Mouse (Mus musculus) midbrain, embryonic 12.5 days (tissue): ENCODE data around the gene Abhd5. TPM values are rescaled to one million over a fixed set of nuclear protein-coding genes. Genes with fewer than 3 reads are reported as not detected.
A peak's percentile ranks its signal among the peaks of the same experiment; 100 is the strongest.

Experiments used
- ATAC-seq: fragments of 200-750 bp; cut with Nextera tagmentation; 2 replicates; pipeline ENCODE4 v1.8.0; 2017; ENCODE audit warnings: low read depth, moderate TSS enrichment, moderate library complexity; ENCODE audit not compliant: low FRiP score
- H3K27ac ChIP-seq: fragments of 300-500 bp; sonication (generic); replicated peaks from 2 replicates; pipeline ENCODE4 v1.5.1; 2016; ENCODE audit warnings: mild to moderate bottlenecking
- H3K27me3 ChIP-seq: fragments of 300-500 bp; sonication (generic); 2 replicates; pipeline ENCODE4 v1.6.1; 2016; ENCODE audit warnings: mild to moderate bottlenecking
- H3K36me3 ChIP-seq: fragments of 300-500 bp; sonication (generic); 2 replicates; pipeline ENCODE4 v1.6.1; 2016
- H3K4me1 ChIP-seq: fragments of 300-500 bp; sonication (generic); 2 replicates; pipeline ENCODE4 v1.6.1; 2016
- H3K4me2 ChIP-seq: fragments of 300-500 bp; sonication (generic); replicated peaks from 2 replicates; pipeline ENCODE4 v1.6.1; 2016; ENCODE audit warnings: mild to moderate bottlenecking, moderate library complexity
- H3K4me3 ChIP-seq: fragments of 300-500 bp; sonication (generic); 2 replicates; pipeline ENCODE4 v1.5.1; 2016; ENCODE audit warnings: mild to moderate bottlenecking
- H3K9ac ChIP-seq: fragments of 300-500 bp; sonication (generic); replicated peaks from 2 replicates; pipeline ENCODE4 v1.6.1; 2016; ENCODE audit warnings: mild to moderate bottlenecking, moderate library complexity
- H3K9me3 ChIP-seq: fragments of 300-500 bp; sonication (generic); 2 replicates; pipeline ENCODE4 v1.6.1; 2016; ENCODE audit warnings: mild to moderate bottlenecking
- WGBS: fragments of 180-500 bp; shearing (Covaris S2); methylation state at CpG from one replicate; pipeline ENCODE4 v1.1.7; 2016; 5-methylcytosine and 5-hydroxymethylcytosine counted together
- polyA plus RNA-seq: library from polyadenylated mRNA; unstranded; fragments of >200 nt; fragmentation: Nextera tagmentation; extraction: Ambion mirVana; gene quantifications from 2 replicates; pipeline ENCODE4 v1.2.1, GENCODE M21; 2016

Gene Abhd5
- polyA plus RNA-seq, 1 experiment from 2014 or later = 17.8 TPM

GRCm38 (mm10) chr9:122420772-122421764, 69.7 kb downstream of the Abhd5 start:
- H3K4me2 ChIP-seq = no peak overlapping the region
- H3K4me3 ChIP-seq = no peak overlapping the region
- H3K9me3 ChIP-seq = no peaks in the 10 kb centered on the region
- WGBS = 21% methylated on average over 13 of the region's 13 CpGs
- peaks cover 10% of the 10 kb centered on the region; the same call in 1 of the 2 replicates for H3K27me3 ChIP-seq
- no peak overlapping the region for H3K27ac ChIP-seq
- H3K4me1 ChIP-seq = peaks cover 11% of the 10 kb centered on the region; the same call in 1 of the 2 replicates
- no peak overlapping the region for H3K9ac ChIP-seq
- no peaks in the 10 kb centered on the region for H3K36me3 ChIP-seq
- peak; percentile 60; the same call in 1 of the 2 replicates for ATAC-seq

GRCm38 (mm10) chr9:122421911-122422310, 70.5 kb downstream of the Abhd5 start:
- WGBS = 84% methylated on average over 8 of the region's 8 CpGs
- H3K27me3 ChIP-seq = peaks cover 10% of the 10 kb centered on the region; the same call in 1 of the 2 replicates
- no peak for ATAC-seq

GRCm38 (mm10) chr9:122422706-122423105, 71.3 kb downstream of the Abhd5 start:
- H3K9ac ChIP-seq = no peak overlapping the region
- no peak for ATAC-seq
- no peaks in the 10 kb centered on the region for H3K36me3 ChIP-seq
- H3K27ac ChIP-seq = no peak overlapping the region
- 85% methylated on average over 14 of the region's 14 CpGs for WGBS
- H3K27me3 ChIP-seq = peaks cover 10% of the 10 kb centered on the region; the same call in 1 of the 2 replicates
- no peak overlapping the region for H3K4me3 ChIP-seq
- no peak overlapping the region for H3K4me2 ChIP-seq
- H3K9me3 ChIP-seq = no peaks in the 10 kb centered on the region
- no peaks in the 10 kb centered on the region for H3K4me1 ChIP-seq

More at GRCm38 (mm10) chr9:122421911-122422310, 70.5 kb downstream of the Abhd5 start:
- H3K36me3 ChIP-seq = no peaks in the 10 kb centered on the region
- no peak overlapping the region for H3K9ac ChIP-seq
- no peak overlapping the region for H3K4me2 ChIP-seq
- peaks cover 5% of the 10 kb centered on the region; the same call in 1 of the 2 replicates for H3K4me1 ChIP-seq
- H3K27ac ChIP-seq = no peak overlapping the region
- H3K4me3 ChIP-seq = no peak overlapping the region
- H3K9me3 ChIP-seq = no peaks in the 10 kb centered on the region

GRCm38 (mm10) chr9:122423146-122423545, 71.7 kb downstream of the Abhd5 start:
- H3K4me2 ChIP-seq = no peak overlapping the region
- H3K27ac ChIP-seq = no peak overlapping the region
- no peak overlapping the region for H3K4me3 ChIP-seq
- no peak overlapping the region for H3K9ac ChIP-seq
- no peaks in the 10 kb centered on the region for H3K4me1 ChIP-seq
- H3K27me3 ChIP-seq = peaks cover 10% of the 10 kb centered on the region; the same call in 1 of the 2 replicates
- no peak for ATAC-seq
- 65% methylated on average over 6 of the region's 6 CpGs for WGBS
- no peaks in the 10 kb centered on the region for H3K9me3 ChIP-seq
- H3K36me3 ChIP-seq = no peaks in the 10 kb centered on the region

GRCm38 (mm10) chr9:122424941-122425608, 73.7 kb downstream of the Abhd5 start:
- H3K27ac ChIP-seq = no peak overlapping the region
- no peaks in the 10 kb centered on the region for H3K36me3 ChIP-seq
- no peak overlapping the region for H3K4me3 ChIP-seq
- WGBS = 41% methylated on average over 14 of the region's 14 CpGs
- no peak for ATAC-seq
- H3K4me1 ChIP-seq = no peaks in the 10 kb centered on the region
- H3K4me2 ChIP-seq = no peak overlapping the region
- no peaks in the 10 kb centered on the region for H3K9me3 ChIP-seq
- H3K27me3 ChIP-seq = peaks cover 10% of the 10 kb centered on the region; the same call in 1 of the 2 replicates
- no peak overlapping the region for H3K9ac ChIP-seq

- WGBS = 87% methylated on average over 12 of the region's 12 CpGs
- no peaks in the 10 kb centered on the region; the same call in 1 of the 2 replicates for H3K27me3 ChIP-seq
- H3K36me3 ChIP-seq = no peaks in the 10 kb centered on the region
- H3K4me2 ChIP-seq = no peak overlapping the region
- no peaks in the 10 kb centered on the region for H3K9me3 ChIP-seq
- H3K4me1 ChIP-seq = no peaks in the 10 kb centered on the region
- H3K4me3 ChIP-seq = no peak overlapping the region
- ATAC-seq = no peak
- H3K9ac ChIP-seq = no peak overlapping the region
- no peak overlapping the region for H3K27ac ChIP-seq
These were observed 77.7 kb downstream of the Abhd5 start for GRCm38 (mm10) chr9:122429058-122429649.

GRCm38 (mm10) chr9:122429685-122430084, 78.3 kb downstream of the Abhd5 start:
- Histone ChIP-seq H3K9ac (no peak overlapping the region), H3K27ac (no peak overlapping the region), H3K36me3 (no peaks in the 10 kb centered on the region), H3K9me3 (no peaks in the 10 kb centered on the region), H3K4me2 (no peak overlapping the region), H3K27me3 (no peaks in the 10 kb centered on the region; the same call in 1 of the 2 replicates), H3K4me3 (no peak overlapping the region), H3K4me1 (no peaks in the 10 kb centered on the region)
- ATAC-seq = no peak
- WGBS = 94% methylated on average over 1 of the region's 1 CpGs

Other genes with a start within 250 kb of the Abhd5 start
- 57.7 and 59.2 TPM in 2 replicates for gene Snrk, start 234.3 kb upstream of the Abhd5 start, polyA plus RNA-seq
- 42.4 and 44.7 TPM in 2 replicates for gene Ano10, start 57.2 kb upstream of the Abhd5 start, polyA plus RNA-seq